Comparison of ENCODE assay signal across 7 mouse cellular contexts in the genomic region with DNA sequence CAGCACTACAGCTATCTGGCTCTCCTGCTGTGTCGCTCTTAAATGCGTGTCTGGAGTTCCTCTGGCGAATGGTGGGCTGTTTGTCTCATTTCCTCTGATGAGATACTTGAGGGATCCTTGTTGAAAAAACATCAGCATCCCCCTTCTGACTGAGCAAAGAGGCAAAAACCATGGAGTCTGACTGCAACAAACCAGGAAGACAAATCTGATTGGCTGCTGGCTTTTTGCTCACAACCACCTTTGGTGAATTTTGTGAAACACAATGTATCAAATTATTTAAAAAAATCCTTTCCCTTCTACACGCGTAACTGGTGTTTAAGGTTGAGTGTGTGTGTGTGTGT. TPM values are rescaled to one million over a fixed set of nuclear protein-coding genes. Genes with fewer than 3 reads are reported as not detected.
DNase-seq lines count a peak whose midpoint lies in the region; ATAC-seq lines count a peak whose summit lies in the region.

No protein-coding gene starts in this region.

- peak overlapping the region; percentile 62 for H3K9ac ChIP-seq in neural tube, embryonic 11.5 days (ENCODE audit: low read length)
- H3K9ac ChIP-seq in embryonic facial prominence, embryonic 14.5 days (ENCODE audit: low read depth, low read length): peak overlapping the region; percentile 76
- peak overlapping the region; percentile 64 for H3K9ac ChIP-seq in limb, embryonic 15.5 days
- H3K9ac ChIP-seq in stomach, embryonic 16.5 days (ENCODE audit: low read length): peak overlapping the region; percentile 86

- no peak overlapping the region for H3K27ac ChIP-seq in neural tube, embryonic 11.5 days (ENCODE audit: low read depth, low read length)
- peak overlapping the region; percentile 72 for H3K27ac ChIP-seq in embryonic facial prominence, embryonic 14.5 days (replicated peaks; ENCODE audit: low read depth, low read length)
- H3K27ac ChIP-seq in limb, embryonic 15.5 days: peak overlapping the region; percentile 79
- H3K27ac ChIP-seq in stomach, embryonic 16.5 days (ENCODE audit: low read length): peak overlapping the region; percentile 88

- H3K4me2 ChIP-seq in neural tube, embryonic 11.5 days (ENCODE audit: low read depth): peak overlapping the region; percentile 78
- H3K4me2 ChIP-seq in embryonic facial prominence, embryonic 14.5 days (ENCODE audit: low read depth, low read length): peak overlapping the region; percentile 96
- H3K4me2 ChIP-seq in limb, embryonic 15.5 days: peak overlapping the region; percentile 88
- H3K4me2 ChIP-seq in stomach, embryonic 16.5 days (ENCODE audit: low read depth, low read length): peak overlapping the region; percentile 99

- H3K4me3 ChIP-seq in neural tube, embryonic 11.5 days (ENCODE audit: low read depth, low read length): peak overlapping the region; percentile 55
- peak overlapping the region; percentile 63 for H3K4me3 ChIP-seq in embryonic facial prominence, embryonic 14.5 days (ENCODE audit: low read depth, low read length)
- peak overlapping the region; percentile 64 for H3K4me3 ChIP-seq in limb, embryonic 15.5 days
- H3K4me3 ChIP-seq in stomach, embryonic 16.5 days (replicated peaks; ENCODE audit: low read length): peak overlapping the region; percentile 65

- H3K9me3 ChIP-seq in neural tube, embryonic 11.5 days (ENCODE audit: control insufficient read depth, low read length): no peaks in the 10 kb centered on the region
- H3K9me3 ChIP-seq in embryonic facial prominence, embryonic 14.5 days (ENCODE audit: control insufficient read depth, low read length): no peaks in the 10 kb centered on the region
- H3K9me3 ChIP-seq in limb, embryonic 15.5 days: no peaks in the 10 kb centered on the region
- no peaks in the 10 kb centered on the region for H3K9me3 ChIP-seq in stomach, embryonic 16.5 days (replicated peaks; ENCODE audit: control insufficient read depth, low read length)

- no peaks in the 10 kb centered on the region for H3K36me3 ChIP-seq in neural tube, embryonic 11.5 days (ENCODE audit: control insufficient read depth, insufficient read depth, low read length)
- no peaks in the 10 kb centered on the region for H3K36me3 ChIP-seq in embryonic facial prominence, embryonic 14.5 days (ENCODE audit: control insufficient read depth, insufficient read depth, low read length)
- no peaks in the 10 kb centered on the region for H3K36me3 ChIP-seq in limb, embryonic 15.5 days
- no peaks in the 10 kb centered on the region for H3K36me3 ChIP-seq in stomach, embryonic 16.5 days (ENCODE audit: control insufficient read depth, insufficient read depth, low read length)

- DNase-seq in neural tube, embryonic 11.5 days (ENCODE audit: low spot score): no peak
- DNase-seq in neural tube, embryonic 10.5 days (ENCODE audit: extremely low spot score, low spot score): no peak
- no peak for DNase-seq in embryonic facial prominence, embryonic 14.5 days (ENCODE audit: low spot score)
- DNase-seq in embryo, embryonic 11 days: no peak
- no peak for DNase-seq in c-Kit-positive CD71-positive TER-119-positive erythroid progenitor cells, embryonic 14.5 days (ENCODE audit: low spot score)

- 8% methylated on average over 5 of the region's 5 CpGs for WGBS in neural tube, embryonic 11.5 days
- WGBS in embryonic facial prominence, embryonic 14.5 days: 3% methylated on average over 5 of the region's 5 CpGs
- WGBS in limb, embryonic 15.5 days: 4% methylated on average over 5 of the region's 5 CpGs
- 4% methylated on average over 5 of the region's 5 CpGs for WGBS in stomach, embryonic 16.5 days

- H3K27me3 ChIP-seq in neural tube, embryonic 11.5 days (ENCODE audit: control insufficient read depth, insufficient read depth, low read length): no peaks in the 10 kb centered on the region
- no peaks in the 10 kb centered on the region for H3K27me3 ChIP-seq in embryonic facial prominence, embryonic 14.5 days (replicated peaks; ENCODE audit: control insufficient read depth, insufficient read depth, low read length)
- H3K27me3 ChIP-seq in limb, embryonic 15.5 days: no peaks in the 10 kb centered on the region
- no peaks in the 10 kb centered on the region for H3K27me3 ChIP-seq in stomach, embryonic 16.5 days (ENCODE audit: control insufficient read depth, insufficient read depth, low read length)

- peaks cover 10% of the 10 kb centered on the region for H3K4me1 ChIP-seq in neural tube, embryonic 11.5 days (ENCODE audit: control insufficient read depth, insufficient read depth, low read length)
- H3K4me1 ChIP-seq in embryonic facial prominence, embryonic 14.5 days (ENCODE audit: control insufficient read depth, insufficient read depth, low read length): peaks cover 12% of the 10 kb centered on the region
- H3K4me1 ChIP-seq in limb, embryonic 15.5 days: peaks cover 13% of the 10 kb centered on the region
- H3K4me1 ChIP-seq in stomach, embryonic 16.5 days (ENCODE audit: control insufficient read depth, insufficient read depth, low read length): peaks cover 17% of the 10 kb centered on the region

- ATAC-seq in neural tube, embryonic 11.5 days (ENCODE audit: insufficient read depth, low FRiP score, low TSS enrichment): no peak; the same call in 1 of the 2 replicates
- no peak; the same call in 1 of the 2 replicates for ATAC-seq in embryonic facial prominence, embryonic 14.5 days (ENCODE audit: low read depth)
- ATAC-seq in limb, embryonic 15.5 days (ENCODE audit: insufficient number of reproducible peaks, low FRiP score, low TSS enrichment, low read depth): no peak
- no peak; the same call in 1 of the 2 replicates for ATAC-seq in stomach, embryonic 16.5 days (ENCODE audit: insufficient read depth, low FRiP score)

RNA-seq across cellular contexts. Expression of a gene that starts 0.8 kb away (rescaled TPM):
- polyA plus RNA-seq in neural tube, embryonic 11.5 days (2014; fragmentation: Nextera tagmentation; extraction: Ambion mirVana): 10.3 and 10.8 TPM in 2 replicates
- 18.5 and 20.7 TPM in 2 replicates for polyA plus RNA-seq in embryonic facial prominence, embryonic 14.5 days (2014; fragmentation: Nextera tagmentation; extraction: Ambion mirVana)
- polyA plus RNA-seq in limb, embryonic 15.5 days (2015; fragmentation: Nextera tagmentation; extraction: Ambion mirVana): 27.6 and 31.7 TPM in 2 replicates
- polyA plus RNA-seq in stomach, embryonic 16.5 days (2015; fragmentation: Nextera tagmentation; extraction: Ambion mirVana): 19.5 and 19.9 TPM in 2 replicates

RNA-seq across cellular contexts. Expression of a gene that starts 22.7 kb away (rescaled TPM):
- polyA plus RNA-seq in neural tube, embryonic 11.5 days (2014; fragmentation: Nextera tagmentation; extraction: Ambion mirVana): 27.6 and 33.2 TPM in 2 replicates
- 4.3 and 5.2 TPM in 2 replicates for polyA plus RNA-seq in embryonic facial prominence, embryonic 14.5 days (2014; fragmentation: Nextera tagmentation; extraction: Ambion mirVana)
- 0.63 and 0.82 TPM in 2 replicates for polyA plus RNA-seq in limb, embryonic 15.5 days (2015; fragmentation: Nextera tagmentation; extraction: Ambion mirVana)
- 3.7 and 3.9 TPM in 2 replicates for polyA plus RNA-seq in stomach, embryonic 16.5 days (2015; fragmentation: Nextera tagmentation; extraction: Ambion mirVana)

RNA-seq across cellular contexts. Expression of a gene that starts 23.0 kb away (rescaled TPM):
- polyA plus RNA-seq in neural tube, embryonic 11.5 days (2014; fragmentation: Nextera tagmentation; extraction: Ambion mirVana): 2.7 and 3.0 TPM in 2 replicates
- 1.9 and 2.0 TPM in 2 replicates for polyA plus RNA-seq in embryonic facial prominence, embryonic 14.5 days (2014; fragmentation: Nextera tagmentation; extraction: Ambion mirVana)
- polyA plus RNA-seq in limb, embryonic 15.5 days (2015; fragmentation: Nextera tagmentation; extraction: Ambion mirVana): 1.2 and 1.7 TPM in 2 replicates
- 1.1 and 1.8 TPM in 2 replicates for polyA plus RNA-seq in stomach, embryonic 16.5 days (2015; fragmentation: Nextera tagmentation; extraction: Ambion mirVana)

RNA-seq across cellular contexts. Expression of a gene that starts 46.7 kb away (rescaled TPM):
- polyA plus RNA-seq in neural tube, embryonic 11.5 days (2014; fragmentation: Nextera tagmentation; extraction: Ambion mirVana): 58.1 and 63.8 TPM in 2 replicates
- 44.7 and 48.1 TPM in 2 replicates for polyA plus RNA-seq in embryonic facial prominence, embryonic 14.5 days (2014; fragmentation: Nextera tagmentation; extraction: Ambion mirVana)
- polyA plus RNA-seq in limb, embryonic 15.5 days (2015; fragmentation: Nextera tagmentation; extraction: Ambion mirVana): 53.0 and 55.5 TPM in 2 replicates
- 42.2 and 49.2 TPM in 2 replicates for polyA plus RNA-seq in stomach, embryonic 16.5 days (2015; fragmentation: Nextera tagmentation; extraction: Ambion mirVana)

RNA-seq across cellular contexts. Expression of a gene that starts 46.9 kb away (rescaled TPM):
- 0.26 and 0.64 TPM in 2 replicates for polyA plus RNA-seq in neural tube, embryonic 11.5 days (2014; fragmentation: Nextera tagmentation; extraction: Ambion mirVana)
- polyA plus RNA-seq in embryonic facial prominence, embryonic 14.5 days (2014; fragmentation: Nextera tagmentation; extraction: Ambion mirVana): not detected in 2 replicates
- 0.16 TPM in 1 of 2 replicates, not detected in the other for polyA plus RNA-seq in limb, embryonic 15.5 days (2015; fragmentation: Nextera tagmentation; extraction: Ambion mirVana)
- polyA plus RNA-seq in stomach, embryonic 16.5 days (2015; fragmentation: Nextera tagmentation; extraction: Ambion mirVana): not detected in 2 replicates
